Mouse (Mus musculus) hindbrain, embryonic 16.5 days (tissue): ENCODE results near the gene Klhl28. TPM values are rescaled to one million over a fixed set of nuclear protein-coding genes. Genes with fewer than 3 reads are reported as not detected.

Source experiments
- ATAC-seq: fragments of 200-750 bp; cut with Nextera tagmentation; 2 replicates; pipeline ENCODE4 v1.8.0; 2017; ENCODE audit warnings: moderate TSS enrichment, moderate library complexity
- H3K27ac ChIP-seq: fragments of 300-500 bp; sonication (generic); 2 replicates; pipeline ENCODE4 v1.5.1; 2014; ENCODE audit warnings: low read depth, mild to moderate bottlenecking, control low read depth, low read length, moderate library complexity
- H3K27me3 ChIP-seq: fragments of 300-500 bp; sonication (generic); replicated peaks from 2 replicates; pipeline ENCODE4 v1.6.1; 2014; ENCODE audit warnings: low read length; ENCODE audit not compliant: control insufficient read depth, insufficient read depth
- H3K36me3 ChIP-seq: fragments of 300-500 bp; sonication (generic); 2 replicates; pipeline ENCODE4 v1.6.1; 2014; ENCODE audit warnings: mild to moderate bottlenecking, low read length, moderate library complexity, mixed read lengths; ENCODE audit not compliant: control insufficient read depth, insufficient read depth
- H3K4me1 ChIP-seq: fragments of 300-500 bp; sonication (generic); 2 replicates; pipeline ENCODE4 v1.6.1; 2014; ENCODE audit warnings: low read depth, low read length; ENCODE audit not compliant: control insufficient read depth, insufficient read depth
- H3K4me2 ChIP-seq: fragments of 300-500 bp; sonication (generic); 2 replicates; pipeline ENCODE4 v1.6.1; 2014; ENCODE audit warnings: mild to moderate bottlenecking, low read length, control low read depth, moderate library complexity
- H3K4me3 ChIP-seq: fragments of 300-500 bp; sonication (generic); 2 replicates; pipeline ENCODE4 v1.5.1; 2014; ENCODE audit warnings: mild to moderate bottlenecking, low read length, control low read depth, moderate library complexity
- H3K9ac ChIP-seq: fragments of 300-500 bp; sonication (generic); 2 replicates; pipeline ENCODE4 v1.6.1; 2014; ENCODE audit warnings: low read depth, mild to moderate bottlenecking, control low read depth, low read length, moderate library complexity
- H3K9me3 ChIP-seq: fragments of 300-500 bp; sonication (generic); 2 replicates; pipeline ENCODE4 v1.6.1; 2014; ENCODE audit warnings: mild to moderate bottlenecking, low read length, moderate library complexity; ENCODE audit not compliant: control insufficient read depth
- WGBS: fragments of 180-500 bp; shearing (Covaris S2); extraction: QIAGEN DNeasy Blood & Tissue Kit; methylation state at CpG from one replicate; pipeline ENCODE4 v1.1.7; 2014; 5-methylcytosine and 5-hydroxymethylcytosine counted together
- polyA plus RNA-seq: library from polyadenylated mRNA; unstranded; fragments of >200 nt; fragmentation: Nextera tagmentation; extraction: Ambion mirVana; gene quantifications from 2 replicates; pipeline ENCODE4 v1.2.1, GENCODE M21; 2015

Klhl28 gene
- polyA plus RNA-seq = 21.4 and 24.5 TPM in 2 replicates

DNA sequence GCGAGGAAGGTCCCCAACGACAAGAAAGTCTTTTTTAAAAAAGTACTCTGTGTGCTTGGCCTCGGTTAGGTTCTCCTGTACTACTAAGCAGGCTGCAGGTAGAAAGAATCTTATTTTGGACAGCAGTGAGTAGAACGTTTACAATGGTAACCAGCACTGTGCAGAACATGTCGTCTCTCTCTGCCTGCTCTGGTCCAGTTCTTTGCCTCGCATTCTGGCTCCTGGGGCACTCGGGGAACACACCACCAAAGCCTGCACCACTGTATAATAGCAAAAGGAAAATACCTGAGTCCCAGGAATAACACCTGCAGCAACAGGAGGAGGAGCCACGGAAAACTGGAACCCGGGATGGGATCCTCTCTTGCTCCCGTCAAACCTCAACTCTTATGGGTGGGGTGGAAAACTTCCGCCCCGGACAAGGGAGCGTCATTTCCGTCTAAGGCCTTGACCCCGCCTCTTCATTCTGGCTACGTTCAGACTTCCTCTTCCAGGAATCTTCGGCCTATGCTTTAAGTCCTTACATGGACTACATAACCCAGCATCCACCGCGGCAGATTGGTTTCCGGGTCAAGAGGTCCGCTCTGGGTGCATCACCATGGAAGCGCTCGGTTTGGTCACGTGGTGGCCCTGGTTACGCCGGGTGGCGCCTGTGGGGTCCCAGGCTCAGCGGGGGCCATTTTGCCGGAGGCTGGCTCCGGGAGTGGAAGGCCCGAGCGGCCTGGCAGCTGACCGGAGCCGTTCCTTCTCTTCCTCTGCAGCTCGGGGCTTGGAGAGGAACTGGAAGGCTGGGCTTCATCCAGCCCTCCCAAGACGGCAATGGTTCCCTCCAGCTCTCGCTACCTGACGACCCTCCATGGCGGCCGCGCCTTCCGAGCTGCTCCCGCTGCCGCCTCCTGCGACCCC is at the start of gene Klhl28, which contains the start of gene Togaram1:
Gene Klhl28, minus strand, starts transcription at position 411 of the 903 bp plus-strand sequence.
Gene Togaram1, plus strand, starts transcription at position 681 of the 903 bp plus-strand sequence.
- peak; percentile 100 for ATAC-seq
- H3K4me3 ChIP-seq = peak within 1 kb of the TSS; percentile 79
- no peaks in the 10 kb centered on the region for H3K27me3 ChIP-seq
- H3K36me3 ChIP-seq = no peaks in the 10 kb centered on the region
- WGBS = under 1% methylated on average over 42 of the region's 45 CpGs
- peaks cover 21% of the 10 kb centered on the region for H3K4me1 ChIP-seq
- H3K9ac ChIP-seq = peak within 1 kb of the TSS; percentile 83
- H3K27ac ChIP-seq = peak within 1 kb of the TSS; percentile 83
- H3K4me2 ChIP-seq = peak within 1 kb of the TSS; percentile 96
- H3K9me3 ChIP-seq = no peaks in the 10 kb centered on the region

DNA sequence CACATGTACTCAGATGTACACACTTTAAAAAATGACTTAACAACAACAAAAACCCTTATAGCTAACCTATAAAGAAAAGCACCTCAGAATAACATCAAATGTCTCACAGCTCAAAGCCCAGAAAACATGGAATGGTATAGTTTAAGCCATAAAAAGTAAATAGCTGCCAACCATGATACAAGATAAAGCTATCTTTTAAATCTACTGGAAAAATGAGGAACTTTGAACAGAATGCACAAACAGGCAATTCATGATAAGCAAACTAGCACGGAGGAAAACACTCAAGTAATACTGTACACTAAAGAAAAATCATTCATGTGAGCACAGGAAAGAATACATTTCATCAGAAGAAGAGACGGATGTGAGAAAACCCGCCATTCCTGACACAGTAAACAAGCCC is 42.4 kb upstream of the Klhl28 start:
- H3K36me3 ChIP-seq = peaks cover 20% of the 10 kb centered on the region
- ATAC-seq = no peak

DNA sequence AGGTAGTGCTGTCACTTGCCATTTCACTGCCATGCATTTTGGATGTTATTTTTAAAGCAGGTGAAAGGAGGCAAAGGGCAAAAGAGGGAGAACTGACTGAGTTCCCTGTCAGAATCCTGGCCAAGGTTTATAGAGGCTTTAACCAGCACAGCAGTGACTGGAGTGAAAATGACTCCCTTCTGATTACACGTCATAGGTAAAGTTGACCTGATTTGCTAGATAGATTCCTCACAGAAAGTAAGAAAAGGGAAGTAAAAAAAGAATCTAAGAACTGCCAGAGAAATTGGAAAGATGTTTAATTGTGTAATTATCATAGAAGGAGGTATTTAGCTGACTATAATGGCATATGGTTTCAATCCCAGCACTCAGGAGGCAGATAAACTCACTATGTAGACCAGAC is 12.2 kb upstream of the Klhl28 start:
- peaks cover 12% of the 10 kb centered on the region for H3K36me3 ChIP-seq
- H3K9ac ChIP-seq = no peak overlapping the region
- ATAC-seq = no peak
- H3K27me3 ChIP-seq = no peaks in the 10 kb centered on the region
- no peak overlapping the region for H3K4me2 ChIP-seq
- H3K4me1 ChIP-seq = peaks cover 6% of the 10 kb centered on the region
- no peak overlapping the region for H3K4me3 ChIP-seq
- WGBS = 91% methylated on average over 1 of the region's 1 CpGs
- H3K27ac ChIP-seq = no peak overlapping the region
- H3K9me3 ChIP-seq = no peaks in the 10 kb centered on the region

More for the DNA sequence above, 42.4 kb upstream of the Klhl28 start:
- Histone ChIP-seq H3K27me3 (no peaks in the 10 kb centered on the region), H3K4me2 (no peak overlapping the region), H3K4me1 (no peaks in the 10 kb centered on the region), H3K9ac (no peak overlapping the region), H3K9me3 (no peaks in the 10 kb centered on the region), H3K4me3 (no peak overlapping the region), H3K27ac (no peak overlapping the region)
- WGBS = 94% methylated on average over 3 of the region's 3 CpGs

DNA sequence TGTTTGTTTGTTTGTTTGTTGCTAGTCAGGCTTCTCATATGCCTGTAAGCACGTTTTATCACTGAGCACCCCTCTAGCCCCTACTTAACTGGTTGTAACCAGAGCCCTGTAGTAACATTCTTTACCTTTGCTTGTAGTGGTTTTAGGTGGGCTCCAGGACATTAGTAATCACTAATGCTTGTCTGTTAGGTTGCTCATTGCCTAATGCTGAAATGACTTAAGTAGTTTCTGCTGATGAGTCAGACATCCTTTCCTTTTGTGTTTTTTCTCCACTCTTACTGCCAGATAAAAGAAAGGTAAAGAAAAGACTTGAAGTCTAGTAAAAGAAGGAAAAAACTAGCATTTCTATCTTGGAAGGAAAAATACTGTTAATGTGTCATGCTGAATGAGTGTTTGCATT is 10.9 kb upstream of the Klhl28 start:
- no peak for ATAC-seq

DNA sequence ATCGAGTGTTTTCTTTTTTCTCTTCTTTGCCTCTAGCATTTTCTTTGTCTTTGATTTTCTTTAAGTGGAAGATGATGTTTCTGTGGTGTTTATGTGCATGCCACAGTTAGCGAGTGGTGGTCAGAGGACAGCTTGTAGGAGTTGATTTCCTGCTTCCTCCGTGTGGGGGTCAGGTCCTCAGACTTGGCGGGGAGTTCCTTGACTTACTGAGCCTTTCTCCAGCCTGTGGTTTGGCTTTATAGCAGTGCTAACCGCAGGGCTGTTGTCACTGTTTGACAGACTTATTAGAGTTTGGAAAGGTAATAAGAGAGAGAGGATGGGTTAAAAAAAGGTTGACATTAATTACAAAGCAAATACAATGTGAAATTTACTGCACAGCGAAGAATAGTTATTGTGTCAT is 10.2 kb upstream of the Klhl28 start:
- H3K4me2 ChIP-seq = no peak overlapping the region
- peaks cover 7% of the 10 kb centered on the region for H3K36me3 ChIP-seq
- H3K9ac ChIP-seq = no peak overlapping the region
- H3K4me1 ChIP-seq = peaks cover 21% of the 10 kb centered on the region
- no peak for ATAC-seq
- H3K27me3 ChIP-seq = no peaks in the 10 kb centered on the region
- no peaks in the 10 kb centered on the region for H3K9me3 ChIP-seq
- no peak overlapping the region for H3K4me3 ChIP-seq
- WGBS = 80% methylated on average over 6 of the region's 6 CpGs
- no peak overlapping the region for H3K27ac ChIP-seq

More for the DNA sequence above, 10.9 kb upstream of the Klhl28 start:
- no peak overlapping the region for H3K9ac ChIP-seq
- WGBS = 84% methylated on average over 1 of the region's 1 CpGs
- H3K4me1 ChIP-seq = peaks cover 15% of the 10 kb centered on the region
- no peak overlapping the region for H3K27ac ChIP-seq
- H3K36me3 ChIP-seq = peaks cover 8% of the 10 kb centered on the region
- no peaks in the 10 kb centered on the region for H3K9me3 ChIP-seq
- H3K27me3 ChIP-seq = no peaks in the 10 kb centered on the region
- no peak overlapping the region for H3K4me2 ChIP-seq
- H3K4me3 ChIP-seq = no peak overlapping the region

DNA sequence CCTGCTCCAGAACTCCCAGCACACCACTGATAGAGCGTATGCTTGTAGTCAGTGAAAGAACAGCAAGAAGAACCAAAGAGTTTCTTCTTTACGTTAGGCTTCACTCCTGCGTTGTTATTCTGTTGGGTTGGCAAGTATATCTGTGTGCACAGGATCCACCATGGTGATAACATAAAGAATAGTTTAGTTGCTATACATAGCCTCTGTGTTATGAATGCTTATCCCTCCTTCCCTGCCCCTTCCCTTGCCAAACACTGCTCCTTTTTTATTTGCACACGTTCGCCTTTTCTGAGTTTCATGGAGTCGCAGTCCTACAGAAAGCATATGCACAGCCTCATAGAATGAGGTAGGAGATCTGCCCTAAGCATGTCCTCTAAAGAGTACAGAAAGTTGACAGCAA is 6.7 kb upstream of the Klhl28 start:
- Histone ChIP-seq H3K4me3 (no peak overlapping the region), H3K4me1 (peaks cover 37% of the 10 kb centered on the region), H3K9ac (no peak overlapping the region), H3K27me3 (no peaks in the 10 kb centered on the region), H3K27ac (no peak overlapping the region), H3K4me2 (peak overlapping the region; percentile 25; the same call in 1 of the 2 replicates), H3K36me3 (no peaks in the 10 kb centered on the region), H3K9me3 (no peaks in the 10 kb centered on the region)
- WGBS = 82% methylated on average over 6 of the region's 6 CpGs
- no peak for ATAC-seq

DNA sequence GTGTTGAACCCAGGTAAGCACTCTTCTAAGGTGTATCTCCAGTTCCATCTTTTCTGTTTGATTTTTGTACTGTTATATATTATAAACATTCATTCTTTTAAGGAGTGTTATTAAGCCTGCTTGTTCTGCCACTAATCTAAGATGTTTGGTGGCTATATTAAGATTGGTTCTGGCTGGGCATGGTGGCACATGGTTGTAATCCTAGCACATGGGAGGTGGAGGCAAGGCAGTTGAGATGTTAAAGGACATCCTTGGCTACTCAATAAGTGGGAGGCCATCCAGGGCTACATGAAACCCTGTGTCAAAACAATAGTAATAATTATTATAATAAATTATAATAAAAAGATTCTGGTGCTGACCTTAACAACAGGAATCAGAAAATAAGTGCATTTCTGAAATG is 6.1 kb upstream of the Klhl28 start:
- ATAC-seq = no peak
- Histone ChIP-seq H3K27ac (no peak overlapping the region), H3K9me3 (no peaks in the 10 kb centered on the region), H3K4me2 (peak overlapping the region; percentile 27), H3K9ac (no peak overlapping the region), H3K4me3 (no peak overlapping the region), H3K4me1 (peaks cover 39% of the 10 kb centered on the region), H3K27me3 (no peaks in the 10 kb centered on the region), H3K36me3 (no peaks in the 10 kb centered on the region)

DNA sequence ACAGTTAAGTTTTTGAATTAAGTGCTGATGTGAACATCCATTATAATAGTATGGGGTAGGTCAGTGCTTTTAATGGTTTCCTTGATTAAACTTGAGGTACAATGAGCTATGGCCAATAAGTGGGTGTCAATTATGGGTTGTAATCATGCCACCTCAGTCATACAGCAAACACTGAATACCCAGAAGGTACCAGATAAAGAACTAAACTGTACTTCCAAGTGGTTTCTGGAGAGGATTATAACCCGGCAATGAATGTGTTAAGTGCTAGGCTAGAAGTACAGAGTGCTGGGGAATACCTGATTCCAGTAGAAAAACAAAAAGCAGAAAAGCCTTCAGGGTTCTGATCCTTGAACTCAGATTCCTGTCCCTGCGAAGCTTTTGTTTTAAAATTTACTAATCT is 2.7 kb upstream of the Klhl28 start:
- 12% methylated on average over 2 of the region's 2 CpGs for WGBS
- Histone ChIP-seq H3K4me2 (peak overlapping the region; percentile 96), H3K27me3 (no peaks in the 10 kb centered on the region), H3K9ac (peak overlapping the region; percentile 48), H3K27ac (no peak overlapping the region), H3K4me1 (peaks cover 38% of the 10 kb centered on the region), H3K4me3 (peak overlapping the region; percentile 79), H3K9me3 (no peaks in the 10 kb centered on the region), H3K36me3 (no peaks in the 10 kb centered on the region)
- no peak for ATAC-seq

DNA sequence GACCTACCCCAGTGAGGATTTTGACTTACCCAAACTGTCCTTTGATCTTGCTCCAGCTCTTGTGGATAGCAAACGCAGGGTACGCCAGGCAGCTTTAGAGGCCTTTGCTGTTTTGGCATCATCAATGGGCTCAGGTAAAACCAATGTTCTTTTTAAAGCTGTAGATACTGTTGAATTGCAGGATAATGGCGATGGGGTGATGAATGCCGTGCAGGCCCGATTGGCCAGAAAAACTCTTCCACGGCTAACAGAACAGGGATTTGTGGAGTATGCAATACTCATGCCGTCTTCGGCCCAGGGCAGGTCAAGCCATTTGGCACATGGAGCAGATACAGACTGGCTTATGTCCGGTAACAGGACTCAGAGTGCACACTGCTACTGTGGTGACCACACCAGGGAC is 2.1 kb upstream of the Klhl28 start:
- H3K9me3 ChIP-seq = no peaks in the 10 kb centered on the region
- ATAC-seq = no peak
- H3K4me1 ChIP-seq = peaks cover 38% of the 10 kb centered on the region
- no peaks in the 10 kb centered on the region for H3K27me3 ChIP-seq
- H3K4me3 ChIP-seq = peak overlapping the region; percentile 79
- no peaks in the 10 kb centered on the region for H3K36me3 ChIP-seq
- peak overlapping the region; percentile 96 for H3K4me2 ChIP-seq
- no peak overlapping the region for H3K27ac ChIP-seq
- WGBS = 2% methylated on average over 9 of the region's 9 CpGs
- H3K9ac ChIP-seq = peak overlapping the region; percentile 83
